Mouse (Mus musculus) ES-E14 (cell line): ENCODE data around the gene Bzw2. TPM values are rescaled to one million over a fixed set of nuclear protein-coding genes. Genes with fewer than 3 reads are reported as not detected.

Experiments
- DNase-seq: peaks from one replicate; pipeline ENCODE4 v3.0.0-alpha.2; 2013; ENCODE audit warnings: low read depth, low spot score
- H3K27ac ChIP-seq: 2 replicates; pipeline ENCODE4 v1.5.1; 2012; ENCODE audit warnings: low read depth, mild to moderate bottlenecking, low read length, moderate library complexity, mixed read lengths; ENCODE audit not compliant: poor library complexity, insufficient read depth, severe bottlenecking
- H3K36me3 ChIP-seq: 2 replicates; pipeline ENCODE4 v1.6.1; 2012; ENCODE audit warnings: mild to moderate bottlenecking, low read length, moderate library complexity, mixed read lengths; ENCODE audit not compliant: control insufficient read depth, poor library complexity, insufficient read depth, severe bottlenecking
- H3K4me1 ChIP-seq, 2 experiments: fragments of 150-350 bp in 1 of 2; sonication (generic) in 1 of 2; 2 replicates each; pipeline ENCODE4 v1.6.1; 2012; ENCODE audit warnings: low read length in 2 of 2, mild to moderate bottlenecking in 1 of 2, mixed read lengths in 1 of 2; ENCODE audit not compliant: control insufficient read depth in 2 of 2, insufficient read depth in 2 of 2, poor library complexity in 1 of 2
- H3K4me3 ChIP-seq, 2 experiments: fragments of 150-350 bp in 1 of 2; sonication (generic) in 1 of 2; 2 replicates each; pipeline ENCODE4 v1.5.1; 2012; ENCODE audit warnings: low read length in 2 of 2, low read depth in 1 of 2, mild to moderate bottlenecking in 1 of 2, mixed read lengths in 1 of 2; ENCODE audit not compliant: insufficient read depth in 1 of 2, poor library complexity in 1 of 2, severe bottlenecking in 1 of 2
- H3K9ac ChIP-seq: 2 replicates; pipeline ENCODE4 v1.6.1; 2012; ENCODE audit warnings: low read depth, mild to moderate bottlenecking, low read length, mixed read lengths; ENCODE audit not compliant: poor library complexity, insufficient read depth, severe bottlenecking
- H3K9me3 ChIP-seq: fragments of 150-350 bp; sonication (generic); 2 replicates; pipeline ENCODE4 v1.6.1; 2012; ENCODE audit warnings: low read depth, mild to moderate bottlenecking, low read length; ENCODE audit not compliant: control insufficient read depth, insufficient read depth
- CHD2 ChIP-seq: IDR thresholded peaks from 2 replicates; pipeline ENCODE4 v1.6.1; 2014; ENCODE audit warnings: mild to moderate bottlenecking, low read depth, low read length, inconsistent platforms
- HCFC1 ChIP-seq: IDR thresholded peaks from 2 replicates; pipeline ENCODE4 v1.6.1; 2012; ENCODE audit warnings: low read length, inconsistent platforms, borderline replicate concordance; ENCODE audit not compliant: insufficient read depth
- MAFK ChIP-seq: IDR thresholded peaks from 2 replicates; pipeline ENCODE4 v1.6.1; 2014; ENCODE audit warnings: mild to moderate bottlenecking, low read depth, low read length, inconsistent platforms; ENCODE audit not compliant: insufficient read depth
- ZC3H11A ChIP-seq: IDR thresholded peaks from 2 replicates; pipeline ENCODE4 v1.6.1; 2012; ENCODE audit warnings: low read depth, mild to moderate bottlenecking, inconsistent platforms, low read length, borderline replicate concordance
- ZNF384 ChIP-seq: IDR thresholded peaks from 2 replicates; pipeline ENCODE4 v1.6.1; 2012; ENCODE audit warnings: low read depth, low read length, inconsistent platforms
- in situ Hi-C, 2 experiments: fragments of 600-800 bp; cut with MboI; formaldehyde crosslinking; loops; one replicate each; pipeline ENCODE4 v1.15.1; 2025; ENCODE audit warnings: low sequenced_read_pairs in 2 of 2, inconsistent platforms in 1 of 2; ENCODE audit not compliant: unreplicated experiment in 2 of 2
- total RNA-seq: library from RNA; depleted of rRNA; stranded (reverse); fragments of 300-350 nt; gene quantifications from 2 replicates; pipeline ENCODE4 v1.2.3, GENCODE M21; 2012

Gene Bzw2
- total RNA-seq, 1 experiment, result 176 TPM

DNA sequence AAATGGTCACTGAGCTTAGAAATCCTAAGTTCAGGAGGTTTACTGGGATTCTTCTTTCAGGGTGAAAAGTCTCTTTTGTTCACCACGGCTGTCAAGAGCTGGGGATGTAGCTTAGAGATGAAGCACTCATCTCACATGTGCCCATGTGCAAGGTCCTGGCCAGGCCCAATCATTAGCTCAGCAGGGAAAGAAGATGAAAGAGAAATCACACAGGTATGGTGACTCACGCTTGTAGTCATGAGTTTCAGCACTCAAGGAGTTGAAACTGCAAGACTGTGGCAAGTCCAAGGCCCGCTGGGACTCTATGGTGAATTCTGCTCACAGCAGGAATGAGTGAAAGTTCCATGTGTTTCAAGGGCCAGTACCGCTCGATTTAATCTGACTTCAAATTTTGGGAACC lies 23.8 kb downstream of the Bzw2 start:
- Histone ChIP-seq H3K4me1 (no peaks in the 10 kb centered on the region), H3K9ac (no peak overlapping the region), H3K4me3 (no peak overlapping the region), H3K27ac (no peak overlapping the region), H3K36me3 (peaks cover 4% of the 10 kb centered on the region), H3K9me3 (no peaks in the 10 kb centered on the region)
- no peak for TF ChIP-seq ZNF384
- no peak for TF ChIP-seq ZC3H11A
- TF ChIP-seq MAFK, result no peak
- no peak for TF ChIP-seq CHD2
- no peak for TF ChIP-seq HCFC1
- in situ Hi-C loops, result no loop called here
- no peak for DNase-seq

DNA sequence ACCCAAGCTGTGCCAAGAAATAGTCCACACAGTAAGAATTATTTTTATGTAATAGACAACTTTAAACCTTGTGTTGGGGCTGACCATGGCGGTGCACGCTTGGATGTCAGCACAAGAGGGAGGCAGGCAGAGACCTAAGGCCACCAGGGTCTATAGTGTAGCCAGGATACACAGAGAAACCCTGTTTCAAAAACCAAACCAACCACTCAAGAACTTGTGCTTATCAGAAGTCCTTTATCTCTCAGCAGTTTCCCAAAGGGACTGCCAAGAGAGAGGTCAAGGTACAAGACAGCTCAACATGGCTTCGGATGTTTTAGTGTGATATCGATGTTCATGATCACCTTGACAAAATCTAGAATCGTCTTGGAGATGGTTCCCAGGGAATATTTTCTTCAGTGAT lies 24.3 kb downstream of the Bzw2 start:
- Histone ChIP-seq H3K4me3 (no peak overlapping the region), H3K4me1 (no peaks in the 10 kb centered on the region), H3K9ac (no peak overlapping the region), H3K9me3 (no peaks in the 10 kb centered on the region), H3K36me3 (peaks cover 6% of the 10 kb centered on the region), H3K27ac (no peak overlapping the region)
- in situ Hi-C loops, result no loop called here
- no peak for TF ChIP-seq ZNF384
- no peak for TF ChIP-seq MAFK
- TF ChIP-seq HCFC1, result no peak
- TF ChIP-seq CHD2, result no peak
- no peak for TF ChIP-seq ZC3H11A
- DNase-seq, result no peak

DNA sequence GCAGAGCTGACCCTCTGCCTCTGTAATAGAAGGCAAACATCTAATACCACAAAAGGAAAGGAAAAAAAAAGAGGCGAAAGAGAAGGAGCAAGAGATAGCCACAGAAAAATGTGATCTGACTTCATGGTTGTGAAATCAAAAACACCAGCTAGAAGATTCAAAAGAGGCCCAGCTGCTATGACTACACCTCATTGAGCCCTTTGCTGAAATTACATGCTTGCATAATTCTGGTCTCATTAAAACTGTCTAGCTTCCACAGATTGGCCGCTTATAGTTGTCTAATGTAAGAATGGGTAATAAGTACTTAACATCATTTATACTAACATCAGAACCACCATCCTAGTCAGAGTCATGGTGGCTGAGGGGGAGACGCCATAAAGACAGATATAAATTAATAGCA lies 25.2 kb downstream of the Bzw2 start:
- Histone ChIP-seq H3K36me3 (peaks cover 6% of the 10 kb centered on the region), H3K27ac (no peak overlapping the region)

DNA sequence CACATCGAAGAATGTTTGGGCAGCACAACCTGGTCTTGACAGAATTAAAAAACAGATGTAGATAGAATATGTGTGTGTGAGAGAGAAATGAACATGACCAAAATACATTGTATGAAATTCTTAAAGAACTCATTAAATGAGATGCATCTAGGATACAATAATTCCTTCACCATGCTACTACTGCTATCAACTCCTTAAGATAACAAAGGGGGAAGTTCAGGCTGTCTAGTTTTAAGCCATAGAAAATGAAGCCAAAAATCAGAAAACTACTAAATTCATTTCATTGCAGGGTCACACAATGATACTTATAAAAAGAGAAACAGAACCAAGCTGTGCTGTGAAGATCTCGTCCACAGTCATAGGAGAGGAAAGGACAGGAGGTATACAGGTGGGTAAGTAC lies 25.6 kb downstream of the Bzw2 start:
- Histone ChIP-seq H3K4me3 (no peak overlapping the region), H3K9me3 (no peaks in the 10 kb centered on the region), H3K9ac (no peak overlapping the region), H3K27ac (no peak overlapping the region), H3K36me3 (peaks cover 6% of the 10 kb centered on the region), H3K4me1 (no peaks in the 10 kb centered on the region)
- in situ Hi-C loops, result no loop called here
- no peak for TF ChIP-seq ZC3H11A
- no peak for TF ChIP-seq ZNF384
- TF ChIP-seq CHD2, result no peak
- no peak for TF ChIP-seq HCFC1
- no peak for TF ChIP-seq MAFK
- DNase-seq, result no peak

More for the DNA sequence above, 25.2 kb downstream of the Bzw2 start:
- in situ Hi-C loops, result no loop called here
- H3K4me1 ChIP-seq, result no peaks in the 10 kb centered on the region
- no peak for DNase-seq
- no peak overlapping the region for H3K9ac ChIP-seq
- no peak overlapping the region for H3K4me3 ChIP-seq
- TF ChIP-seq ZNF384, result no peak
- no peak for TF ChIP-seq HCFC1
- TF ChIP-seq ZC3H11A, result no peak
- TF ChIP-seq MAFK, result no peak
- no peak for TF ChIP-seq CHD2
- H3K9me3 ChIP-seq, result no peaks in the 10 kb centered on the region

DNA sequence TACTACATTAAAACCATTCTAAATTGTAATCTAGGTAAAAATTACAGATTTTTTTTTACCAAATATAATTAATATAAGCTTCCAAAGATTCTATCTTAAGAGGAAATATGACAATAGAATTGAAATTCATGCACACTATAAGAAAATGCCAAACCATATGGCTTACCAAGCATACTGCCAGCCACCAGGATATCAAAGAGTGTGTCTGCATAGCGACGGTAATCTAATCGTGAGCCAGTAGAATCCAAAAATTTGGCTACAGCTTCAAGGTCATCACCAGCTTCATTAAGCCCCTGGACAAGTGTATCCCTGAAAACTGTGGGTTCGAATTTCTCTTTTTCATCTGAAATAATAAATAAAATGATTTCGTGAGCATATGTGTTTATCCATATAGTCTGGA lies 28.1 kb downstream of the Bzw2 start:
- Histone ChIP-seq H3K27ac (no peak overlapping the region), H3K4me1 (no peaks in the 10 kb centered on the region), H3K9me3 (no peaks in the 10 kb centered on the region), H3K9ac (no peak overlapping the region), H3K36me3 (peaks cover 8% of the 10 kb centered on the region), H3K4me3 (no peak overlapping the region)
- no peak for TF ChIP-seq CHD2
- TF ChIP-seq ZNF384, result no peak
- TF ChIP-seq MAFK, result no peak
- DNase-seq, result no peak
- in situ Hi-C loops, result no loop called here
